Mouse (Mus musculus) CH12.LX (cell line): ENCODE results near the gene Plppr5. TPM values are rescaled to one million over a fixed set of nuclear protein-coding genes. Genes with fewer than 3 reads are reported as not detected.

ENCODE experiments used
- DNase-seq: peaks from one replicate; pipeline ENCODE4 v3.0.0-alpha.2; 2013; ENCODE audit errors: extremely low read depth
- H3K27ac ChIP-seq: 2 replicates; pipeline ENCODE4 v1.5.1; 2012; ENCODE audit warnings: low read depth, mild to moderate bottlenecking, control low read depth, moderate library complexity; ENCODE audit not compliant: insufficient read depth
- H3K27me3 ChIP-seq: replicated peaks from 2 replicates; pipeline ENCODE3; 2012; ENCODE audit warnings: inconsistent platforms
- H3K36me3 ChIP-seq, 2 experiments: replicated peaks in 1 of 2; 2 replicates each; pipeline versions ENCODE3 to v1.6.1; 2012; ENCODE audit warnings: inconsistent platforms in 1 of 2, low read length in 1 of 2, mild to moderate bottlenecking in 1 of 2, mixed read lengths in 1 of 2, moderate library complexity in 1 of 2; ENCODE audit not compliant: control insufficient read depth in 1 of 2, insufficient read depth in 1 of 2
- H3K4me1 ChIP-seq, 2 experiments: 2 replicates each; pipeline ENCODE4 v1.6.1; 2012; ENCODE audit warnings: inconsistent platforms in 1 of 2, moderate library complexity in 1 of 2; ENCODE audit not compliant: insufficient read depth in 2 of 2, control insufficient read depth in 1 of 2
- H3K4me2 ChIP-seq: 2 replicates; pipeline ENCODE4 v1.6.1; 2012; ENCODE audit warnings: low read depth, mild to moderate bottlenecking, control low read depth; ENCODE audit not compliant: poor library complexity, insufficient read depth, severe bottlenecking
- H3K4me3 ChIP-seq, 3 experiments: fragments of 150-350 bp in 1 of 3; sonication (generic) in 1 of 3; replicated peaks in 1 of 3; 2 replicates each; pipeline versions ENCODE3 to v1.5.1; 2011 to 2012; ENCODE audit warnings: low read depth in 2 of 3, low read length in 2 of 3, mild to moderate bottlenecking in 2 of 3, moderate library complexity in 2 of 3, control low read depth in 1 of 3, improper control_type of control experiment in 1 of 3, inconsistent platforms in 1 of 3, mixed read lengths in 1 of 3; ENCODE audit not compliant: poor library complexity in 1 of 3
- H3K79me2 ChIP-seq: replicated peaks from 2 replicates; pipeline ENCODE4 v1.6.1; 2012; ENCODE audit warnings: mild to moderate bottlenecking, moderate library complexity; ENCODE audit not compliant: control insufficient read depth, poor library complexity, insufficient read depth, severe bottlenecking; ENCODE audit errors: extremely low read depth
- H3K9ac ChIP-seq: 2 replicates; pipeline ENCODE4 v1.6.1; 2012; ENCODE audit warnings: low read depth, mild to moderate bottlenecking, control low read depth, moderate library complexity; ENCODE audit not compliant: insufficient read depth
- H3K9me3 ChIP-seq: replicated peaks from 2 replicates; pipeline ENCODE3; 2012; ENCODE audit warnings: low read length, inconsistent platforms, mixed read lengths
- CHD2 ChIP-seq: IDR thresholded peaks from 2 replicates; pipeline ENCODE4 v1.6.1; 2011; ENCODE audit warnings: low read length, improper control_type of control experiment
- CTCF ChIP-seq, 2 experiments: IDR thresholded peaks in 1 of 2; conservative IDR thresholded peaks in 1 of 2; 2 replicates each; pipeline ENCODE4 v1.5.1; 2011 to 2012; ENCODE audit warnings: low read depth in 2 of 2, low read length in 2 of 2, improper control_type of control experiment in 1 of 2, inconsistent platforms in 1 of 2, mild to moderate bottlenecking in 1 of 2, moderate library complexity in 1 of 2
- E2F4 ChIP-seq: IDR thresholded peaks from 2 replicates; pipeline ENCODE4 v1.6.1; 2011; ENCODE audit warnings: low read depth, low read length, improper control_type of control experiment; ENCODE audit not compliant: insufficient replicate concordance
- EP300 ChIP-seq: IDR thresholded peaks from 2 replicates; pipeline ENCODE4 v1.6.1; 2011; ENCODE audit warnings: low read length, improper control_type of control experiment
- HCFC1 ChIP-seq: IDR thresholded peaks from 2 replicates; pipeline ENCODE4 v1.6.1; 2012; ENCODE audit warnings: low read depth, mild to moderate bottlenecking, inconsistent platforms, low read length, improper control_type of control experiment
- MXI1 ChIP-seq: IDR thresholded peaks from 2 replicates; pipeline ENCODE4 v1.6.1; 2011; ENCODE audit warnings: mild to moderate bottlenecking, low read depth, low read length, improper control_type of control experiment
- MYC ChIP-seq: IDR thresholded peaks from 2 replicates; pipeline ENCODE4 v1.6.1; 2011; ENCODE audit warnings: low read depth, mild to moderate bottlenecking, improper control_type of control experiment, low read length
- NELFE ChIP-seq: IDR thresholded peaks from 2 replicates; pipeline ENCODE4 v1.6.1; 2011; ENCODE audit warnings: low read depth, low read length, improper control_type of control experiment
- NRF1 ChIP-seq: IDR thresholded peaks from 2 replicates; pipeline ENCODE4 v1.6.1; 2014; ENCODE audit warnings: low read depth, mild to moderate bottlenecking, inconsistent platforms, low read length, improper control_type of control experiment, moderate library complexity
- POLR2A ChIP-seq: IDR thresholded peaks from 2 replicates; pipeline ENCODE4 v1.6.1; 2011; ENCODE audit warnings: low read depth, mild to moderate bottlenecking, improper control_type of control experiment, low read length
- RCOR1 ChIP-seq: conservative IDR thresholded peaks from 2 replicates; pipeline ENCODE4 v1.6.1; 2012; ENCODE audit warnings: low read depth, mild to moderate bottlenecking, inconsistent platforms, low read length, improper control_type of control experiment
- SIN3A ChIP-seq: IDR thresholded peaks from 2 replicates; pipeline ENCODE4 v1.6.1; 2012; ENCODE audit warnings: low read length, improper control_type of control experiment, inconsistent platforms
- UBTF ChIP-seq: IDR thresholded peaks from 2 replicates; pipeline ENCODE4 v1.6.1; 2012; ENCODE audit warnings: low read depth, mild to moderate bottlenecking, inconsistent platforms, low read length, improper control_type of control experiment, moderate library complexity
- USF1 ChIP-seq: IDR thresholded peaks from 2 replicates; pipeline ENCODE4 v1.6.1; 2014; ENCODE audit warnings: low read depth, mild to moderate bottlenecking, inconsistent platforms, low read length, improper control_type of control experiment
- USF2 ChIP-seq: conservative IDR thresholded peaks from 2 replicates; pipeline ENCODE4 v1.6.1; 2011; ENCODE audit warnings: low read depth, low read length, improper control_type of control experiment
- ZC3H11A ChIP-seq: IDR thresholded peaks from 2 replicates; pipeline ENCODE4 v1.6.1; 2012; ENCODE audit warnings: low read depth, mild to moderate bottlenecking, inconsistent platforms, low read length, improper control_type of control experiment
- ZKSCAN1 ChIP-seq: IDR thresholded peaks from 2 replicates; pipeline ENCODE4 v1.6.1; 2012; ENCODE audit warnings: low read depth, inconsistent platforms, low read length, improper control_type of control experiment, borderline replicate concordance
- ZMIZ1 ChIP-seq: IDR thresholded peaks from 2 replicates; pipeline ENCODE4 v1.6.1; 2012; ENCODE audit warnings: low read depth, mild to moderate bottlenecking, inconsistent platforms, low read length, improper control_type of control experiment
- dilution Hi-C: fragments of 300-500 bp; cut with MboI; formaldehyde crosslinking; loops from 2 replicates; pipeline ENCODE4 v1.14.3; 2020; ENCODE audit warnings: low sequenced_read_pairs; ENCODE audit not compliant: extremely low pct_unique_long_range_greater_than_20kb, extremely low pct_ligation_motif_present
- in situ Hi-C: fragments of 300-500 bp; cut with MboI; formaldehyde crosslinking; loops from 3 replicates; pipeline ENCODE4 v1.14.3; 2019; ENCODE audit warnings: low sequenced_read_pairs, low pct_ligation_motif_present, low pct_unique_long_range_greater_than_20kb, mixed read lengths
- polyA plus RNA-seq: library from polyadenylated mRNA; unstranded; fragments of >175 nt; gene quantifications from 2 replicates; pipeline ENCODE4 v1.2.1, GENCODE M21; 2012; ENCODE audit warnings: low read depth; ENCODE audit not compliant: insufficient read length
- total RNA-seq, 2 experiments: library from RNA; depleted of rRNA; stranded (reverse); fragments of 300-350 nt in 1 of 2; fragments of >200 nt in 1 of 2; gene quantifications; 2 replicates each; pipeline ENCODE4 v1.2.3; 2012 to 2014

Plppr5 gene
- total and polyA plus RNA-seq, 3 experiments = not detected

- no peaks in the 10 kb centered on the region for H3K36me3 ChIP-seq
- in situ Hi-C loops = no loop called here
These were observed 31.7 kb downstream of the Plppr5 start for GRCm38 (mm10) chr3:117606383-117606782.

GRCm38 (mm10) chr3:117611453-117611852 lies 36.8 kb downstream of the Plppr5 start:
- H3K79me2 ChIP-seq = no peaks in the 10 kb centered on the region
- TF ChIP-seq MXI1 (no peak), NELFE (no peak), USF2 (no peak), HCFC1 (no peak), POLR2A (no peak), CHD2 (no peak), SIN3A (no peak), CTCF (conservative IDR thresholded peaks at IDR 0.05 in 1 of 2, IDR thresholded peaks at IDR 0.05 in 1 of 2; ENCODE audit: low read depth in 2 of 2, low read length in 2 of 2) (no peak), MYC (no peak), USF1 (no peak), RCOR1 (no peak)
- no peak overlapping the region for H3K27ac ChIP-seq
- in situ Hi-C loops = no loop called here
- H3K4me3 ChIP-seq = no peak overlapping the region
- no peaks in the 10 kb centered on the region; a peak in 1 of 4 replicates for H3K4me1 ChIP-seq
- no peak for DNase-seq
- no peaks in the 10 kb centered on the region for H3K36me3 ChIP-seq
- H3K27me3 ChIP-seq = no peaks in the 10 kb centered on the region
- H3K9me3 ChIP-seq = no peaks in the 10 kb centered on the region
- H3K4me2 ChIP-seq = no peak overlapping the region
- dilution Hi-C loops = no loop called here
- no peak overlapping the region for H3K9ac ChIP-seq

More at GRCm38 (mm10) chr3:117606383-117606782, 31.7 kb downstream of the Plppr5 start:
- Histone ChIP-seq H3K4me1 (peaks cover 0 to 6% of the 10 kb centered on the region in 2 experiments; a peak in 1 of 4 replicates), H3K79me2 (no peaks in the 10 kb centered on the region), H3K27me3 (no peaks in the 10 kb centered on the region)
- TF ChIP-seq UBTF (no peak), CTCF (conservative IDR thresholded peaks at IDR 0.05 in 1 of 2, IDR thresholded peaks at IDR 0.05 in 1 of 2; ENCODE audit: low read depth in 2 of 2, low read length in 2 of 2) (no peak), E2F4 (no peak), ZKSCAN1 (no peak), ZC3H11A (no peak), USF1 (no peak), ZMIZ1 (no peak), NRF1 (no peak), EP300 (no peak)
- TF ChIP-seq, all 38 proteins: peak for 0
- DNase-seq = no peak
- Histone ChIP-seq H3K9ac (no peak overlapping the region), H3K4me2 (no peak overlapping the region), H3K27ac (no peak overlapping the region), H3K4me3 (no peak overlapping the region), H3K9me3 (no peaks in the 10 kb centered on the region)
- dilution Hi-C loops = no loop called here
